Mouse (Mus musculus): ENCODE results near the gene Tpst2.

Gene Tpst2

DNA sequence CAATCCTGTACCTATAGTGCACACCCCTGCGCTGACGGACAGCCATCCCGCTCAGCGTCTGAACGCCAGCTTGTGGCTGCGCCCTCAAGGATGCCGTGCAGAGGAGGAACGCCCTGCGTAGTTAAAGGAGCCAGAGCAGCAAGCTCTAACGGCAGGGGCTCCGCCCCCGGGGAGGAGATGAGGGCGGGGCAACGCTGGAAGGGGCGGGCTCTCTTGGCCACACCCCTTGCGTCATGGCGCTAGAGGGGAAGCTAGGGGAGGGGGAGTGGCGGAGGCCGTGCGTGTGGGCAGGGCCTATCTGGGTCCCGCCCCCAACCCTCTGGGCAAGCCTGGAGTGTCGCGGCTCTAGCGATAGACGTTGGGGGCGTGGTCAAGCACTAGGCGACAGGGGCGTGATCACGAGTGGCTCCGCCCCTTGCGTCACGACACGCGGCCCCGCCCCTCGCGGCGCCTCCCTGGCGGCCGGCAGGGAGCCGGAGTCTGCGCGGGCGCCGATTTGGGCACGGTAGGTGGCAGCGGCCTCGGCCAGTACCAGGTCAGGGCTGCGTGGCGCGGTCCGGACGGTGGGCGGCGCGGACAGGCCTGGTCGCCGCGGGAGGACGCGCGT is at the start of gene Tpst2:
Gene Tpst2 (plus strand): TSS at position 425 of the 607 bp plus-strand sequence.
- peak; percentile 100 for DNase-seq

DNA sequence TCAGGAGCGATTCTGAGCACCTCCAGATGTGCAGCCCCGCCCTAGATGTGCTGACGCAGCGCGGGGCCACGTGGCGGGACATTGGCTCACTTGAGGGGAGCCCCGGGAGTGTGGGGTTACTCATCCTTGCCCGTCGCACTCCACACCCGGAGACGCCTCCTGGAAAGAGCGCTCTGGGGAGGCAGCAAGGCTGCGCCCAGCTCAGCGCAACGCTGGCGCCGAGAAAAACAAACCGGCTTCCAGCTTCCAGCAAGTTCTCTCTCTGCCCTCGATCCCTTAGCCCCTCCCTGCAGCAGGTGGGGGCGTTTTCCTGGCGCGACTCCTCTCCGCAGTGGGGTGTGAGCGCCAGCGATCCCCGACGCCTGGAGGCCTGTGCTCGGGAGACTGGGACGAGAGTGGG is 49.1 kb upstream of the Tpst2 start:
- no peak for DNase-seq

DNA sequence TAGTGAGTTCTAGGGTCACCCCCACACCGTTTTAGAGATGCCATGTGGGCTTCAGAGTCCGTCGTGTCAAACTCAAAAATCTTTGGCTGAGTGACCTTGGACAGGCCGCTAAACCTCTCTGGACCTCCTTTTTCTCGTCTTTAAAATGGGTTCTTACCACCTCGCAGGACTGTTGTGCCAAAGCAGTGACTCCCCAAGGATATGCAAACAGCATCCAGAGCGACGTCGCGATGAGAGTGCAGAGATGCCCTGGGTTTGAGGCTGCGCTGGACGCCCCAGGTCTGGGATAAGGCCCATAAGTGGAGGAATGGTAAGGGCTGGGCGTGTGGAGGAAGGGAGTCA is 48.6 kb upstream of the Tpst2 start:
- no peak for DNase-seq

DNA sequence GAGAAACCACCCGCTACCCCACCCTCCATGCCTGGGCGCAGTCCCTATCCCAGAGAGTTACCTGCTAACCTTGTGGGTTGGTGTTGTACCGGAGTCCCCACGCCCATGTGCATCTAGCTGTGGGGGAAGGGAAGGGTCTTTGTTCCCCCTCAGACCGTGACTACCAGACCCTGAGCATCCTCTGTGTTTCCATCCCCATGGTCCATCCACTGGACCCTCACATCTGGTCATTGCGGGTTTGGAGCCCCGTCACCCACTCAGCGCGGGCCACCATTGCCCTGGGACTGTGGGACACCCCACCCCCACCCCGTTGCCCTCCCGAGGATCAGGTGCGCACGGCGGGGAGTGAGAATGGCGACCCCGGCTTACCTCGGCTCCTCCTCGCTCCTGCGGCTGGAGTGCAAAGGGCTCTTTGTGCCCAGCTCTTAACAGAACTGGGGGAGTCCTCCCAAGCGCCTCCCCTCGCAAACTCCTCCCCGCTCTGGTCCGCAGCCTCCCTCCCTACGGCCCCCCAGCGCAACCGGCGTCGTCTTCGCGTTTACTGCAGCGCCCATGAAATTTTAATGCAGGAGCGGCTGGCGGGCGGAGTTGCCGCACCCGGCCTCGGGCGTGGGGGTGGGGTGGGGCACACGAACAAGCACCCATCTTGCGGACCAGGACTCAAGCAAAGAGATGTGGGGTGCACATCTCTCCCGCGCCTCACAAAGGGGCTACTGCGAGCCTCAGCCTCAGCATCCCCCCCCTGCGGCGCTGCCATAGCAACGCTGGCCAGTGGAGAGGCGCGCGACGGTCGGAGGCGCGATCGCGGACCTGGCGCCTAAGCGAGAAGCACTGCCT is 48.0 kb upstream of the Tpst2 start:
- DNase-seq, result no peak

DNA sequence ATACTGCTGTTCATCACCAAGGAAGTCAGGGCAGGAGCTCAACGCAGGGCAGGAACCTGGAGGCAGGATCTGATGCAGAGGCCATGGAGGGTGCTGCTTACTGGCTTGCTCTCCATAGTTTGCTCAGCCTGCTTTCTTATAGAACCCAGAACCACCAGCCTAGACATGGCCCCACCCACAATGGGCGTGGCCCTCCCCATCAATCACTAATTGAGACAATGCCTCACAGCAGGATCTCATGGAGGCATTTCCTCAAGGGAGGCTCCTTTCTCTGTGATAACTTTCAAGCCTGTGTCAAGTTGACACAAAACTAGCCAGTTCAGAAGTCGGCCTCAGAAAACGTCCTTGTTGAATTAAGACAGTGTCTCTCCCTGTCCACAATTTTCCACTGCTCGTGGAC is 40.7 kb upstream of the Tpst2 start:
- no peak for DNase-seq

DNA sequence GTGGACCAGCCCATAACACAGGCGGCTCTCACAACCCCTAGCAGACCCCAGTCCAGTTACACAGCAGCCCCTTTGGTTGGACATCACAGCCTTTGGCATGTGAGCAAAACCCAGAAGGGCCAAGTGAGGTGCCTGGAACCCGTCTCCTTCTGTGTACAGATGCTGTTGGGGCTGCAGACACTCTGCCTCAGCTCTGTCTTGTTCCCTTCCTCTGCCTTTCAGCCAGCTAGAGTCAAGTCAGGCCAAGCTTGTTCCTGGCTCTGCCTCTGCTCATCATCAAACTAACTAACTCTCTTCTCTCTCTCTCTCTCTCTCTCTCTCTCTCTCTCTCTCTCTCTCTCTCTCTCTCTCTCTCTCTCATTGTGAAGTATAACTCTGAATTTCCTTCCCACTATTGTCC is 39.9 kb upstream of the Tpst2 start:
- DNase-seq, result no peak

DNA sequence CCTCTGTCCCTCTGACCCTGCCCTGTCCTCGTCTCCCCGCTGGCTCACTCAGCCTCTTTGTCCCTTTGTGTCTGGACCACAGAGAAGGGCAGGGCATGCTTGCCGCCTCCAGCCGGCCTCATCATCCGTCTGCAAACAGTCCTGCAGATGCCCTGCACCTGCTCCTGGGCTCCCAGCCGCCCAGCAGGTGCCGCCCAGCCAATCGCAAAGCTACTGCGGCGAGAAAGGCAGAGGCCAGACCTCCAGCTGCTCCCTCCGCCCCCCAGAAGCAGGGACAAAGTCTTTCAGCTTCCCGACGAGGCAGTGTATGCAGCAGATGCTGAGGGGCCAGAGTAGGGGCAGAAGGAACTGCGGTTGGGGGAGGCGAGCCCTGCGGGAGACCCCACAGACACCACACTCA is 39.1 kb upstream of the Tpst2 start:
- no peak for DNase-seq

DNA sequence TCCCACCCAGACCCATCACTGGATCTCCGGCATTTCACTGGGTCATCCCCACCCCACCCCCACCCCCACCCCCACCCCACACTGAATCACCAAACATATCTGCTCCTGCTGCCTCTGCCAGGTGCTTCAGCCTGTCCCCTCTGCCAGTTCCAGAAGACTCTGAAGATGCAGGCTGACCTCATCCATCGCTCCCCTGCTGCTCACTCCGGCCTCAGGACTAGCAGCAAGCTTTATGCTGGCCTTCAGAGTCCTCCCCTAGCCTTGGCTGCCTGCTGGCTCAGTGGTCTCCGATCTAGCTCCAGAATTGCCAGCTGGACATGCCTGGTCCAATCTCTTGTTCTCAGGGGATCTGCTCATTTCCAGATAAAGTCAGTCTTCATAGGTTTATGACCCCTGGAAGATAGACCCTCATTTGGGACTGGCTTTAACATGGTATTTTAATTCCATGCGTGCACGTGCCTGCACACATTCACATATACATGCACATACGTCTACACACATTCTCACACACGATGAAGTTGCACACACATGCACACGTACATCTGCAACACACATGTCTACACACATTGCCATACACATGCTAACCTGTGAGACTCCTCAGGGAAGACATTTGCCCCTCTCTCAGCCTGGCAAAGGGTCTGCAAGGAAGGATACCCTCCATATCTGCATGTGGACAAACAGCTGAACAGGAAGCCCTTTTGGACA is 38.5 kb upstream of the Tpst2 start:
- DNase-seq, result no peak

DNA sequence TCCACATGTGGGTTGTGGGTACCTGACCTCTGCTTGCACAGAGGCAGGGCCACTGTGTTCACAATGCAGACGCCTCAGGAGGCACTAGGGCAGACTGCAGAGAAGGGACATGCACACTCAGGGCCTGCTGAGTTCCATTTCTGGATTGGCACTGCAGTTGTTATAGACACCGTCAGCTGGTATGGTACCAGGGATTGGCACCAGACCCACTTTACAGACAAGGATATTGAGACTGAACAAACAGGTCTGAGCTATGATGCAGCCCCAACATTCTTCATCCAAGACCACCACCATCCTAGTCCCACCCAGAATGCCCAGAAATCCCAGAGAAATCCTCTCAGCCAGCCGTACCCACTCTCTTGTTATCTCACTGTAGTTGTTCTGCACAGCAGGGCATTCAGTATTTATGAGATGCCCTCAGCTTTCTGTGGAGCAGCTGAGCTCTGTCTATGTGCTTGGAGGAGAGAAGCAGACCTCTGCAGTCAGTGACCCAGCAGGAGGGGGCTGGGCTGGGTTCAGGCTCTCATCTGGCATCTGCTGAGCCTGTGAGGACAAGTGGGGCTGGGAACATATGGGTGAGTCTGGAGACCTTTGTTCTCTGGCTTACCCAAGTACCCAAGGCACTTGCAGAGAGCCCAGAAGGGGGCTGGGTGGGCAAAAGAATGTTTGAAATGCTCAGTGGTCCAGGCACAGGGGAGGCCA is 37.6 kb upstream of the Tpst2 start:
- DNase-seq, result no peak

DNA sequence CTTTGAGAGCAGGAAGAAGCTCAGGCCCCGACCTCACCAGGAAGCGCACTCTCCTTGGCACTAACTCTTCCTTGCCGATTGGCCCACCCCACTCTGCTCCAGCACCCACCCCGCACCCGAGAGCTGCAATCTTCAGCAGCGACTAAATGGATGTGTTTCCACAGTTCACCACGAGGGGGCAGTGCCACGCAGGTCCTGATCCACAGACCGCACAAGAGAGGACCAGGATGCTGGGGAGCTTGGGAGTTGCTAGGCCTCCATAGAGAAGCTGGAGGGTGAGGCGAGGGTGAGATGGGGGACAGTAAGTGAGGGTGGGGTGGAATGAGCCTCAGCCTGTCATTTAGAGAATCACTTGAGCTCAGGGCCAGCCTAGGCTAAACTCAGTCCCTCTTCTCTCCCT is 35.7 kb upstream of the Tpst2 start:
- DNase-seq, result peak; percentile 62 to 90

DNA sequence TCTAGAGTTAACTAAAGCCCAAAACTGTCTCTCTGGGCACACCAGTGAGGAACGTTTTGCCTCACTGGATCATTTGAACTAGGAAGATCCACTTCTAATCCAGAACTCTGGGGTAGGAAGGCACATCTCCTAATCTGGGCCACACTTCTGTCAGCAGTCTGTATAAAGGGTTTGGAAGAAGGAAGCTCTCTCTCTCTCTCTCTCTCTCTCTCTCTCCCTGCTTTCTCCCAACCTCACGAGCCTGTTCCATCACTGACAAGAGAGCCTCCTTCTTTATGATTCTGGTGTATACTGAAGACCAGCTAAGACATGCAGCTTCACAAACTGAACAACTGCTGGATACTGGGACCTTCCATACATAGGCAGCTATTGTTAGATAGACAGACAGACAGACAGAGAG is 34.6 kb upstream of the Tpst2 start:
- no peak for DNase-seq

DNA sequence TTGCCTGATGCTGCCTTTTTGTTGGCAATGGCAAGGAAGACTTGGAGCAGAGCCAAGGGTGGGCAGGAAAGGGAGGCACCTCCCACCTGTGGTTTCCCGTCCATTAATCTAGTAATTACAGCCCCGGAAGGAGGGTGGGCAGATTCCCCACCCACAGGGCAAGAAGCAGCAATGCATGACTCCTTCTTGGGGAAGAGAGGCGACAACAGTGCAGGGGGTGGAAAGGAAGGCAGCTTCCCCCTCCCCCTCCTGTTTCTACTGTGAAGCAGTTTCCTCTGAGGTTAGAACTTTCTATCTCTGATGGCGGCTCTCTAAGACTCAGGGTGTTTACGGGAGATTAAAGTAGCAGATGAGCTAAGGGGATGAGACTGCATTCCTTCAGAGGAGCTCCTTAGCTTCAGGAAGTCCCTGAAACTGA is 34.1 kb upstream of the Tpst2 start:
- DNase-seq, result peak; percentile 67 to 68

DNA sequence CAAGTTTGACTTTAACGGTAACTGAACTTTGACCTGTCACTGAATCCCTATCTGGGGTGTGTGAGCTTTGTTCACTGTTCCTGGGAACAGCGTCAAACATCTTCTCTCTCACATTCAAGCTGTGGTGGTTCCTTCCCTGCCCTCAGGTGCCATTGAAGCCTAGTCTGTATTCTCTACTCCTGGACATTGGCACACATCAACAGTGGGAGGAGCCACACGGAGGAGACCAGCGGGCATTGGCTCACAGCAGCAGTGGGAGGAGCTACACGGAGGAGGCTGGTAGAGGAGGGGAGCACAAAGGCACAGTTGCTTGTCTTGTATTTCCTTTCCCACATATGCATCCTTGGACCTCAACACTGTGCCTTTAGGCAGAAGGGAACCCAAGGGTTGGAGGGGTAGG is 33.5 kb upstream of the Tpst2 start:
- peak in 1 of 2 experiments; percentile 32 for DNase-seq

DNA sequence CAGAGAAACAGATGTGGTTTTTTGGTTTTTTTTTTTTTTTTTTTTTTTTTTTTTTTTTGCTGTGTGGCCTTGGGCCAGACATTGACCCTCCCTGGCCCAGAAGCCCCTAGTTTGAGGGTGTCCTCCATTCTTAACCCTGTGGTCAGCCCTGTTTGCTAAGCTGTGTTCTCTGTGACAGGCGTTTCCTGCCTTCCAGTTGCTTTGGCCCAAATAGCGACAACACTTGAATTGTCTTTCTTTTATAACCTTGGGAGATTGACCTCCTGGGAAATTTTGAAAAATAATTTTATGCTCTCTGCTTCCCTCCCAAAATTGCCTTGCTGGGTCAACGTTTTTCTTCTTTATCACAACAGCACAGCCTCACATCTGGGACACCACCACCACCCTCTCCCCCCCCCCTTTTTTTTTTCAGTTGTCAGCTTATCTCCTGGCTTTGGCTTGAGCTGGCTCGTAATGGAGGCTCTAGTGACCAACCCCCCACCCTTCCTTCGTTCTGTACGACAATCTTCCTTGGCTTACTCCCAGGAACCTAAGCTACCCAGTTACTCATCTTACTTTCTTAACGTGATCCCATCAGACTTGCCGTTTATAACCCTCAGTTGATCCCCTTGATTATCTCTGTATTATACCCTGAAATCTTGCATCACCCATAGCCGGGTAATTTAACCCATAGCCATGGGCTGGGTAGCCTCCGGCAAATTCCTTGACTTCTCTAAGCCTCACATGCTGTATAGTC is 32.8 kb upstream of the Tpst2 start:
- no peak for DNase-seq

DNA sequence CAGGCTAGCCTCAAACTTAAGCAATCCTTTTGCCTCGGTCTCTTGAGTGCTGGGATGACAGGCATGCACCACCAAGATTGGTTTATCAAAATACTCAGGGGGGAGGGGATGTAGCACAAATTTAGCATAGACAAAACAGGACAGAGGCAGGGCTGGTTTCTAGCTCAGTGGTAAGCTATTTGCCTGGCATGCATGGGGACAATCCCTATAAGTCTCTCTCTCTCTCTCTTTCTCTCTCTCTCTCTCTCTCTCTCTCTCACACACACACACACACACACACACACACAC is 32.3 kb upstream of the Tpst2 start:
- DNase-seq, result no peak

DNA sequence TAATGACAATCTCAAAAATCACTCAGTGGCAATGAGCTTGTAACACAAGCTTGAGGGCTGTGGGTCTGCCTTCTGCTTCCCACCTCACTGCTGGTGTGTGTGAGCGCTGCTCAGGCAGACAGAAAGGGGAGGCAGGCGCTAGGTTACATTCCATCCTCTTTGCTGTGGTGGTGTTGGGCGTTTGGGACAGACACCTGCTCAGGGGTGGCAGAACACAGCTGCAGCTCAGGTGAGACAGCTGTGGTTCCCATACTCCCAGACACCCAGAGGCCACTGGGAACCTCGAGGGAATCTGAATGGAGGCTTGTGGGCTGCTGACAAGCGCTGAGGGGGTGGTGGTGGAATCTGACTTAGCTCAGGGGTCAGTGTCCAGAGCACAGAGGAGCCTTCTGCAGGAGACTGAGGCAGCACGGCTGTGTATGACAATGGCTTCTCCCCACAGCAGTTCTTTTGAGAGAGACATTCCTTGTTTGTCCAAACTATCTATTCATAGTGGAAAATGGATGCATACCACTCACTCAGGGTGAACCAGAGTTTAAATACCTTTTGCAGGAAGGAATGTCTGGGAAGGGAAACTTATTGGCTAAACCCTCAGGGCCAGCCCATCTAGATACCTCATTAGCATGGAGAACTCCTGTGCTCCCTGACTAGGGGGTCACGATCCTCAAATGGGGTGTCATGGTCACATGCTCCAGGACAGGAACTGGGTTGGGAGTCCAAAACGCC is 31.4 kb upstream of the Tpst2 start:
- no peak for DNase-seq

DNA sequence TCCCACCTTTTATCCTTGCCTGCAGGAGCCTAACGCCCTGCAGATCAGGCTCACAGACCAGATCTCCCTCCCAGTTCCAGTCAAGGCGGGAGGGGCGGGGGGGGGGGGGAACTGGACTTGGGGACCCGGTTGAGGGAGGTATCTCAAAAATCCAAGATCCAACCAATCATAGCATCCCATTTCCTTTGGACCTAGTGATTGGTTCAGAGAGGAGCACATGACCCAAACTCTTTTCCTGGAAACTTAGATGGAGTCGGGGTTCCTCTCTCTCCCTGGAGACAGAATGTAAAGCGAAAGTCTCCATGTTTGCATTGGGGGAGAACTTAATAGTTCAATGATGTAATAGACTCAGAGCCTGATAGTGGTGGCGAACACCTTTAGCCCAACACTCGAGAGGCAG is 29.1 kb upstream of the Tpst2 start:
- DNase-seq, result no peak

DNA sequence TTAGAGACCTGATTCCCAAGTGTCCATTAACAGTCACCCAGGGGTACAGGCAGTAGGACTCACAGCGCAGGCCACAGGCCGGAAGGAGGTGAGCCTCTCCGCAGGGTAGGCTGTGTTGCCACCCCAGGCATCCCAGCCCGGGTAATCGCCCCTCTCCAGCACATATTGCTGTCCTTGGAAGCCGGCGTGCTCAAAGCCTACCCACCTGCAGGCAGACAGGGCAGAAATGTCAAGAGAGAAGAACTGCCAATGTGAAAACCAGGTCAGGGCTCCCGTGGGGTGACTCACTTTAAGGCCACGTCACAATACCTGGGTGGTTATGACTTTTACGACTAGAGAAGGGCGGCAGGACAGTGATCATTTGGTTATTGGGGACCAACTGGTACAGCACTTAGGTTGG is 27.4 kb upstream of the Tpst2 start:
- DNase-seq, result no peak

DNA sequence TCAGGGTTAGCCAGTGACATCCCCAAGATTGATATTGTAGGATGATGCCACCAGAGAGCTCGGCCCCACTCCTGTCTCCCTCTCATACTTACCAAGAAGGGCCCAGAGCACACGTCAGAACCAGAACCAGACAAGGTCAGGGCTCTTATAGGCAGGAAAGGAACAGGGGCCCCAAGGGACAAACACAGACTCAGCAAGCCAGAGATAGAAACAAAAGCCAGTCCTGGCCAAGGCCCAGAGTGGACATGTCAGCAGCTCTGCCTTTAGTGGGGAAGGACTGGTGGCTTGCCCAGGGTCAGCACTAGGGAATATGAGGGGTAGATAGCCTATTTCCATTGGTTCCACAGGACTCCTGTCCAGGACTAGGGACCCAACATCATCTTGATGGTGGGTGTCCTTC is 24.1 kb upstream of the Tpst2 start, which contains the start of gene Cryba4:
Gene Cryba4 (minus strand): TSS at position 119 of the 400 bp plus-strand sequence.
- DNase-seq, result peak in 1 of 2 experiments; percentile 21

DNA sequence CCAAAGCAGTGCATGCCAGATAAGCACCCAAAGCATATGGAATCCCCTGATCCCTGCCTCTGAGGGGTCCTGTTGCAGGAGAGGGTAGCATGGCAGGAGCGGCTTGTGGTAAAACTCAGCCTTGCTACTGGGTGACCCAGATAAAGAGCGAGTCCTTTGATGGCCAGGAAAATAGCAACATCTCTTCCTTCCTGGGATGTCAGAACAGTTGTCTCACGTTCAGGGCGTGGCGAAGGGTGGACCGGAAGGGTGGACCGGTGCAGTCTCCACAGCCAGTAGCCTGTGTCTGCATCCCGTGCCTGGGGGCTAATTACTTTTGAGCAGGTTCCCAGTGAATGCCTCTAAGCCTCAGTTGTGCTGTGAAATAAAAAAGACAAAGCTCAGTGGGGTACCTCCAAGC is 23.3 kb upstream of the Tpst2 start:
- peak; percentile 39 to 42 for DNase-seq

DNA sequence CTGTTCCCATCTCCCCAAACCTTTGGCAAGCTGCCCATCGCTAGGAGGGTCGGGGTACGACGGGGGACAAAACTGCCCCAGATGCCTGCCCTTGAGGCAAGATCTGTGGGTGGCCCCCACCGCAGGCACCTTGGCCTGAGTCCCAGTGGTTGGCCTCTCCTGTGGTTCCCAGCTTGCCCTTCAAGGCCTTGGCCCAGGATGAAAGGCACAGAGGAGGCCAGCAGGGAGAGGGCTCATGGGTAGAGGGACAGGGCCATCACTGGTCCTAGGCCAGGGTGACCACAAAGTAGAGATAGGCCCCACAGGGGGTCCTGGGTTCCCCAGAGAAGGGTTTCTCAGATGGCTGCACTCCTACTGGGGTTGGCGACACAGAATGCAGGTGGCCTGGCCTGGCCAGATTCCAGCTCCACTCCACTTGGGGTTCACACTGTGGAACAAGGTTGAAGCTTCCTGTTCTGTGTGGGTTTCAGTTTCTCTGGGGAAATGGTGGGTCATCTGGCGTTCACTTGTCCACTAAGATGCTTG is 22.1 kb upstream of the Tpst2 start:
- no peak for DNase-seq

DNA sequence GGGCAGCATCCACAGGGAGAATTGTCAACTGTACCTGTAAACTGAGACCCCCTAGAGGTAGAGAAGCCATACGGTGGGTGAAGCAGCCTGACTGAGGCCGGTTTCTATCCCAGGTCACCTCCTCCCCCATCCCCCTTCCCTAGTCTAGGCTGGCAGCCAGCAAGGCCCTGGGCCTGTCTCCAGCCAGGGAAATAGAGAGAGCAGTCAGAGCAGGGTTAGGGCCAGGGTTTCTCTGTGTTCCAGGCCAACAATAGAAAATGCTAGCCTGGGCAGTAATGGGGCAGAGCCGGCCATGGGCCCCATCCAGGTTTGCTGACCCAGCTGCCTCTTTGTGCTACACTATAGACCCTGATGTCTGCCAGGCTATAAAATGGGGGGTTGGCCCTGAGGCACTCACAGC is 21.1 kb upstream of the Tpst2 start, which contains the start of gene Crybb1:
Gene Crybb1 (plus strand): TSS at position 390 of the 400 bp plus-strand sequence.
- peak in 1 of 2 experiments; percentile 53 for DNase-seq
